Mouse (Mus musculus) ES-E14 (cell line): ENCODE data around the gene Slc25a12. TPM values are rescaled to one million over a fixed set of nuclear protein-coding genes. Genes with fewer than 3 reads are reported as not detected.

Experiments used
- DNase-seq: peaks from one replicate; pipeline ENCODE4 v3.0.0-alpha.2; 2013; ENCODE audit warnings: low read depth, low spot score
- H3K27ac ChIP-seq: 2 replicates; pipeline ENCODE4 v1.5.1; 2012; ENCODE audit warnings: low read depth, mild to moderate bottlenecking, low read length, moderate library complexity, mixed read lengths; ENCODE audit not compliant: poor library complexity, insufficient read depth, severe bottlenecking
- H3K36me3 ChIP-seq: 2 replicates; pipeline ENCODE4 v1.6.1; 2012; ENCODE audit warnings: mild to moderate bottlenecking, low read length, moderate library complexity, mixed read lengths; ENCODE audit not compliant: control insufficient read depth, poor library complexity, insufficient read depth, severe bottlenecking
- H3K4me1 ChIP-seq, 2 experiments: fragments of 150-350 bp in 1 of 2; sonication (generic) in 1 of 2; 2 replicates each; pipeline ENCODE4 v1.6.1; 2012; ENCODE audit warnings: low read length in 2 of 2, mild to moderate bottlenecking in 1 of 2, mixed read lengths in 1 of 2; ENCODE audit not compliant: control insufficient read depth in 2 of 2, insufficient read depth in 2 of 2, poor library complexity in 1 of 2
- H3K4me3 ChIP-seq, 2 experiments: fragments of 150-350 bp in 1 of 2; sonication (generic) in 1 of 2; 2 replicates each; pipeline ENCODE4 v1.5.1; 2012; ENCODE audit warnings: low read length in 2 of 2, low read depth in 1 of 2, mild to moderate bottlenecking in 1 of 2, mixed read lengths in 1 of 2; ENCODE audit not compliant: insufficient read depth in 1 of 2, poor library complexity in 1 of 2, severe bottlenecking in 1 of 2
- H3K9ac ChIP-seq: 2 replicates; pipeline ENCODE4 v1.6.1; 2012; ENCODE audit warnings: low read depth, mild to moderate bottlenecking, low read length, mixed read lengths; ENCODE audit not compliant: poor library complexity, insufficient read depth, severe bottlenecking
- H3K9me3 ChIP-seq: fragments of 150-350 bp; sonication (generic); 2 replicates; pipeline ENCODE4 v1.6.1; 2012; ENCODE audit warnings: low read depth, mild to moderate bottlenecking, low read length; ENCODE audit not compliant: control insufficient read depth, insufficient read depth
- CHD2 ChIP-seq: IDR thresholded peaks from 2 replicates; pipeline ENCODE4 v1.6.1; 2014; ENCODE audit warnings: mild to moderate bottlenecking, low read depth, low read length, inconsistent platforms
- HCFC1 ChIP-seq: IDR thresholded peaks from 2 replicates; pipeline ENCODE4 v1.6.1; 2012; ENCODE audit warnings: low read length, inconsistent platforms, borderline replicate concordance; ENCODE audit not compliant: insufficient read depth
- MAFK ChIP-seq: IDR thresholded peaks from 2 replicates; pipeline ENCODE4 v1.6.1; 2014; ENCODE audit warnings: mild to moderate bottlenecking, low read depth, low read length, inconsistent platforms; ENCODE audit not compliant: insufficient read depth
- ZC3H11A ChIP-seq: IDR thresholded peaks from 2 replicates; pipeline ENCODE4 v1.6.1; 2012; ENCODE audit warnings: low read depth, mild to moderate bottlenecking, inconsistent platforms, low read length, borderline replicate concordance
- ZNF384 ChIP-seq: IDR thresholded peaks from 2 replicates; pipeline ENCODE4 v1.6.1; 2012; ENCODE audit warnings: low read depth, low read length, inconsistent platforms
- in situ Hi-C, 2 experiments: fragments of 600-800 bp; cut with MboI; formaldehyde crosslinking; loops; one replicate each; pipeline ENCODE4 v1.15.1; 2025; ENCODE audit warnings: low sequenced_read_pairs in 2 of 2, inconsistent platforms in 1 of 2; ENCODE audit not compliant: unreplicated experiment in 2 of 2
- total RNA-seq: library from RNA; depleted of rRNA; stranded (reverse); fragments of 300-350 nt; gene quantifications from 2 replicates; pipeline ENCODE4 v1.2.3, GENCODE M21; 2012; rRNA removed

The Slc25a12 gene
- total RNA-seq, 1 experiment, result 42.6 TPM

DNA sequence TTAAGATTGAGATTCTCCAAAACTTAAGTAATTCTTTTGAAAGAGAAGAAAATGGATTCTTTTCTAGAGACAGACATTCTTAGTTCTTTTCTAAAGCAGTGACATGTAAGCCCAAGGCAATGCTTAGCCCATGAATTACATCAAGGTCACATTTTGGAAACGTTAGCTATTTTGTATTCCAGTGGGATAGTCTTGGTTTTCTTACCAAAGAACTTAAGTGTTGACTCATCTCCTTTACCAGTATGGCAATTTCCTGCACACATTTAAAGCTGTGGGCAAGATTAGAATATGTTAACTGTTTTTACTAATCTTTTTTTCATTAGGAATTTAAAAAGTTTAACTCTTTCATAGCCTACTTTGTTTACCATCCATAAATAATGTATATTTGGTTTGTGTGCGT, 134.6 kb downstream of the Slc25a12 start:
- no peak overlapping the region for H3K4me3 ChIP-seq
- TF ChIP-seq ZNF384, result no peak
- no peak for TF ChIP-seq CHD2
- TF ChIP-seq MAFK, result no peak
- no peak for TF ChIP-seq HCFC1
- TF ChIP-seq ZC3H11A, result no peak
- H3K9ac ChIP-seq, result no peak overlapping the region
- H3K36me3 ChIP-seq, result peaks cover 4% of the 10 kb centered on the region
- DNase-seq, result no peak
- H3K27ac ChIP-seq, result no peak overlapping the region
- no peaks in the 10 kb centered on the region for H3K9me3 ChIP-seq
- H3K4me1 ChIP-seq, result no peaks in the 10 kb centered on the region
- in situ Hi-C loops, result no loop called here

- in situ Hi-C loops, result no loop called here
- Histone ChIP-seq H3K4me1 (no peaks in the 10 kb centered on the region), H3K4me3 (no peak overlapping the region), H3K9me3 (no peaks in the 10 kb centered on the region), H3K27ac (no peak overlapping the region), H3K36me3 (peaks cover 4% of the 10 kb centered on the region), H3K9ac (no peak overlapping the region)
- TF ChIP-seq HCFC1, result no peak
- TF ChIP-seq MAFK, result no peak
- no peak for TF ChIP-seq CHD2
- no peak for TF ChIP-seq ZNF384
- no peak for TF ChIP-seq ZC3H11A
- DNase-seq, result no peak
Measured at GRCm38 (mm10) chr2:71231951-71232350, 135.6 kb downstream of the Slc25a12 start.

- Histone ChIP-seq H3K9ac (no peak overlapping the region), H3K4me1 (no peaks in the 10 kb centered on the region), H3K9me3 (no peaks in the 10 kb centered on the region), H3K4me3 (no peak overlapping the region), H3K27ac (no peak overlapping the region), H3K36me3 (peaks cover 3% of the 10 kb centered on the region; the same call in 1 of the 2 replicates)
- no peak for TF ChIP-seq ZNF384
- no peak for TF ChIP-seq MAFK
- no peak for TF ChIP-seq CHD2
- TF ChIP-seq ZC3H11A, result no peak
- TF ChIP-seq HCFC1, result no peak
- in situ Hi-C loops, result no loop called here
- no peak for DNase-seq
Measured at GRCm38 (mm10) chr2:71229603-71230002, 137.9 kb downstream of the Slc25a12 start.

DNA sequence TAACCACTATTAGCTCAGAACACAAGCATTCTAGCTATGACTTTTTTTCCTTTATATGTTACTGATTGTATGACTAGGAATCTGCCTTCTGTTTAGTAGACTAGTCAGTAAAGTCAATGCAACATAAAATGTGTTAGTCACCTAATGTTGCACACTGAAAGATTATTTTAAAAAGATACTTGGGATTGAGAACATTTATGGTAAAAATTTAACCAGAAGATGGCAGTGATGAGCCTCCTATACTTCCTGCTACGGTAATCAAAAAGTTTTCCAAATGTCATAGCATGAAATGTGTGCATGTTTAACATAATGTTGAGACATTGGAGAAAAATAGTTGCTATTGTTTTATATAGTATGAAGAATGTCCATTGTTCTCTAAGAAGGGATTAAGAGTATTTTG, 140.2 kb downstream of the Slc25a12 start:
- in situ Hi-C loops, result no loop called here
- DNase-seq, result no peak
- H3K36me3 ChIP-seq, result peaks cover 4% of the 10 kb centered on the region; the same call in 1 of the 2 replicates

More for the DNA sequence above, 140.2 kb downstream of the Slc25a12 start:
- TF ChIP-seq ZNF384 (no peak), CHD2 (no peak), HCFC1 (no peak), ZC3H11A (no peak), MAFK (no peak)
- Histone ChIP-seq H3K9ac (no peak overlapping the region), H3K9me3 (no peaks in the 10 kb centered on the region), H3K27ac (no peak overlapping the region), H3K4me1 (peaks cover 0 to 2% of the 10 kb centered on the region in 2 experiments; a peak in 1 of 4 replicates), H3K4me3 (no peak overlapping the region)

Other genes starting within 250 kb of the Slc25a12 start
- gene Cybrd1, start 249.8 kb downstream of the Slc25a12 start, total RNA-seq, result 0.31 and 0.48 TPM in 2 replicates
- gene Dync1i2, start 156.0 kb downstream of the Slc25a12 start, total RNA-seq, result 27.4 and 38.6 TPM in 2 replicates
- 210 and 242 TPM in 2 replicates for gene Hat1, start 21.2 kb upstream of the Slc25a12 start, total RNA-seq
- gene Metap1d, start 85.5 kb upstream of the Slc25a12 start, total RNA-seq, result 18.8 and 19.6 TPM in 2 replicates
- gene Dlx1, start 160.4 kb upstream of the Slc25a12 start, total RNA-seq, result 0.27 and 0.32 TPM in 2 replicates
- gene Dlx2, start 179.0 kb upstream of the Slc25a12 start, total RNA-seq, result 0.16 and 0.80 TPM in 2 replicates